Mouse (Mus musculus): ENCODE data around the gene Lipt2.

DNA sequence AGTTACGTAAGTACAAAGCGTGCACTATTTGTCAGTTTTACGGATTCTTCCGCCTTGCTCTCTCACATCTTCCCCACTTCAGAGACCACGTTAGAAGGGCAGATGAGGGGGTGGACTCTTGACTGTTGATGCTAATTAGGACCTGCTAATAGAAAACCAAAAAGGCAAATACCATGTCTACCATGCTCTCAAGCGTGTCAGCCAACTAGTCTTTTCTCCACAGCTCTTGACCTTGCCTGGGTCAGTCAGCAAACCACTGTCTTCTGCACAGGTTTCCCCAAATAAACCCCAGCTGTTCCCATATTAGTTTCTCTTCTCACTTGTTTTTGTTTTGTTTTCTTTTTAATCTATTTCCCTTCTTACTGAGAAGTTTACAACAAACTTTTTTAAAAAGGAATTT, 44.8 kb upstream of the Lipt2 start:
- TF ChIP-seq CTCF (IDR thresholded peaks at IDR 0.05; ENCODE audit: low read depth, low read length) (no peak), POLR2A (IDR thresholded peaks at IDR 0.05; ENCODE audit: borderline replicate concordance, low read depth, low read length) (no peak)
